Mouse (Mus musculus): ENCODE results near the gene Khdc4. TPM values are rescaled to one million over a fixed set of nuclear protein-coding genes. Genes with fewer than 3 reads are reported as not detected.

The Khdc4 gene
- polyA plus RNA-seq, 1 experiment from 2014 or later = 79.3 TPM

Other genes with a start within 250 kb of the Khdc4 start
- 21.5 and 22.9 TPM in 2 replicates for gene Sema4a, start 224.6 kb upstream of the Khdc4 start, polyA plus RNA-seq (2014; fragmentation: Nextera tagmentation; extraction: Ambion mirVana)
- 44.3 and 47.3 TPM in 2 replicates for gene Lmna, start 175.8 kb upstream of the Khdc4 start, polyA plus RNA-seq (2014; fragmentation: Nextera tagmentation; extraction: Ambion mirVana)
- gene Mex3a, start 153.4 kb upstream of the Khdc4 start, polyA plus RNA-seq (2014; fragmentation: Nextera tagmentation; extraction: Ambion mirVana) = 30.8 and 31.0 TPM in 2 replicates
- 0.20 TPM in 1 of 2 replicates, not detected in the other for gene Rab25, start 137.5 kb upstream of the Khdc4 start, polyA plus RNA-seq (2014; fragmentation: Nextera tagmentation; extraction: Ambion mirVana)
- 102 and 107 TPM in 2 replicates for gene Lamtor2, start 132.7 kb upstream of the Khdc4 start, polyA plus RNA-seq (2014; fragmentation: Nextera tagmentation; extraction: Ambion mirVana)
- 42.9 and 53.6 TPM in 2 replicates for gene Ubqln4, start 132.0 kb upstream of the Khdc4 start, polyA plus RNA-seq (2014; fragmentation: Nextera tagmentation; extraction: Ambion mirVana)
- 117 and 129 TPM in 2 replicates for gene Ssr2, start 109.9 kb upstream of the Khdc4 start, polyA plus RNA-seq (2014; fragmentation: Nextera tagmentation; extraction: Ambion mirVana)
- 96.0 and 115 TPM in 2 replicates for gene Arhgef2, start 79.8 kb upstream of the Khdc4 start, polyA plus RNA-seq (2014; fragmentation: Nextera tagmentation; extraction: Ambion mirVana)
- gene Rxfp4, start 32.7 kb upstream of the Khdc4 start, polyA plus RNA-seq (2014; fragmentation: Nextera tagmentation; extraction: Ambion mirVana) = not detected in 2 replicates
- gene Rit1, start 31.0 kb downstream of the Khdc4 start, polyA plus RNA-seq (2014; fragmentation: Nextera tagmentation; extraction: Ambion mirVana) = 66.4 and 66.6 TPM in 2 replicates
- gene Syt11, start 89.4 kb downstream of the Khdc4 start, polyA plus RNA-seq (2014; fragmentation: Nextera tagmentation; extraction: Ambion mirVana) = 207 and 233 TPM in 2 replicates
- gene Gon4l, start 149.4 kb downstream of the Khdc4 start, polyA plus RNA-seq (2014; fragmentation: Nextera tagmentation; extraction: Ambion mirVana) = 14.8 and 17.7 TPM in 2 replicates
- 49.4 and 50.1 TPM in 2 replicates for gene Msto1, start 228.2 kb downstream of the Khdc4 start, polyA plus RNA-seq (2014; fragmentation: Nextera tagmentation; extraction: Ambion mirVana)

Data from hindbrain, embryonic 14.5 days (tissue).